Mouse (Mus musculus) MEL-GATA-1-ER (cell line): Measurements from ENCODE around the gene Stpg3.
A peak's percentile ranks its signal among the peaks of the same experiment; 100 is the strongest.

Source experiments
- DNase-seq: peaks from one replicate; pipeline ENCODE4 v3.0.0-alpha.2; 2012; ENCODE audit warnings: low read depth; ENCODE audit errors: extremely low read depth

The Stpg3 gene

DNA sequence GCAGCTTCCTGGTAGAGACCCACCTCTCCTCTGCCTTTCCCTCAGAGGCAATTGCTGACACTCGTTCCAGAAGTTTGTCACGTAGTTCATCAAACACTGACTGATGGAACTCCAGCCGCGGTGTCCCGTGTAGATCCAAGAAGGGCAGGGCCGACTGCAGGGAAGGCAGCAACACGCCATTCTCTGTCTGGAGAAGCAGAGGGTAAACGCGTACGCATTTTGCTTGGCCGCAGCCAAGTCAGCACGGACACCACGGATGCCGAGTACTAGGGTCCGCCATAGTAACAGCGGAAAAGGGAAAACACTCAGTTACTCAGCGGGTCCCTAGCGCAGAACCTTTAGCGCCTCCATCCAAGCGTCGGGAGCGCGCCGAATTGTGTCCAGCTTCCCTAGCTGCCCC, 3.8 kb downstream of the Stpg3 start:
- no peak for DNase-seq

DNA sequence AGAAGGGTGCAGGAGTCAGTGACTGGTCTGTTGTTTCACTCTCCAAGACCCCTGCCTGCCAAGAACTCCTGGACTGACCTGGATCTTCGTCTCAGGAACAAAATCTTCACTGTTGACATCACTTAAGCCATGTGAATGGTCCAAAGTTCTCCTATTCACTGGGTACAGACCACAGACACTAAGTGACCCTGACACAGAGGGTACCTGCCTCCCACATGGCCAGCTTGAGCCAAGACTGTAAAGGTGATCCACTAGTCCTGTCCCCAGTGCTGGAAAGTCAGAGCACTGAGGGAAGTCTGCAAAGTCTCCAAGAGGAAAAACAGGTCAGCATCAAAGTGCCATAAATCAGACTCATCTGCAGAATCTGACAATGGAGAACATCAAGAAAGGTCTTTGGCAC, 6.8 kb downstream of the Stpg3 start:
- DNase-seq: no peak

DNA sequence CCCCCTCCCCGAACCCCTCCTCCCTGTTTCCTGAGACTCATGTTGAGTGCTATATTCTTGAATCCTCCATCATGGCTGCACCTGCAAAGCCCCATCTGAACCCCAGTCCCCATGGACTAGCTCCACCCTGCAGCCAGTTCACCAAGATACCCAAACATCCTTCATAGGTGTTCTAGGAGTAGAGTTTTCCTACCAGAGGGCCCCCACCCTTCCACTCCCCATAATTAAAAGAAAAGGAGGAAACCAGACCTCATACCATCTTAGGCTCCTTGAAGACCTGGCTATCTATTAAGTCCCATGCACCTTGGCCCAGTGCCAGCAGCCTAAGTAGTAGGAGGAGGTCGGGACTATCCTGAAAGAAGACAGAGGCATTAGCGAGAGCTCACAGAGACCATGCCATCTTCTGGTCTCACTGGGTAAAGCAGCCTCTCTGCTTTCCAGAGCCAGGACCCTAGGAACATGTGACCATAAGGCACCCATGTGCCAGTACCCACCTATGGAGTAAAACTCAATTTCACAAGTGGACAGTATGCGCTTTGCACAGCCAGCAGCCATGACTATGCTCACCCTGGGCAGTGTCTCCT, 10.7 kb downstream of the Stpg3 start:
- no peak for DNase-seq

DNA sequence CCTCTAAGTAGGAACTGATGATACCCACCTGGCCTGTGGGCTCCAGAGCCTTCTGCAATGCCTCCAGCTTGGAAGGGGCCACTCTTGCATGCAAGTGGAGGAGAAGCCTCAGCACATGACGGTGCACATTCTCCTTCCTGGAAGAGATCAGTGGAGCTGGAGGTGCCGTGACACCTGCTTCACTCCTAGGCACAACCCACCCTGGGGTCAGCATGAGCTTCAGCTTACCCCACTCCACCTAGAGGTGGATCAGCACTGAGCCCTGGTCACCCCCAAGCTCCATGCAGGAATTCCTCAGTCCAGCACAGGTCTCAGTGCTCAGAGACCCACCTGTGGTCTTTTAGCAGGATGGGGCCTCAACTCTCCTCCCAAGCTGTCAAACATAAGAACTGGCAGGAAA, 13.8 kb downstream of the Stpg3 start:
- DNase-seq: no peak

DNA sequence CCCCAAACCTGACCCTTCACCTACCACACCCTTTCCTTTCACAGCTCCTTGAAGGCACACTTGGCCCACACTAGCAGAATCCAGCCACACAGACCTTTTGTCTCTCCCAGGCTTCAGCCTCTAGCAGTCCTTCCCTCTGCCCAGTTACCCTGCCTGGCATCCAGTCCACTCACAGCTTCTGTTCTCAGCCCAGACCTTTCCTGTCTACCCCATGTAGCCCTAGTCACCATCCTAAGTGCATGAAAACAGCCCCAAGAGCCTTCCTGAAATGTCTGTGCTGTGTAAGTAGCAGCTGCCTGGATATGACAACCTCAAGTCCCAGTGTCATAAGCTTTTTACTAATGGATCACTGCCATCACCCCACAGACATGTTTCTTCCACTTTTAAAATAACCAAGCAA, 16.5 kb downstream of the Stpg3 start:
- DNase-seq: no peak

DNA sequence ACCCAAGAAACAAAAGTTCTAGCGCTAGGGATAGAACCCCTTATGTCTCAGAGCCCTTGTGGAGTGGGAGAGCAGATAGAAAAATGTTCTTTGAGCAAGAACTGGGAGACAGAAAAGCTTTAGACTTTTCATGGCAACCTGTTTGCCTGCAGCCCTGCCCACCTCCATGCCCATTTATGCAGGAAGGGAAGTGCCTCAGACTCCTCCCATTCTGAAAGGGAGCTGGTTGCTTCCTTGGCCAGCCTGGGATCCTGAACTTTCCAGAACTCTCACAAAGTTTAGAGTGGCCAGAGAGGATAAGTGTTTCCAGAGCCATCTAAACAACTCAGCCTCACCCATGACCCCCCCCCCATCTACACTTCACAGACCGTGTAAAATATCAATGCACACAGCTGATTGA, 17.2 kb downstream of the Stpg3 start:
- DNase-seq: no peak

DNA sequence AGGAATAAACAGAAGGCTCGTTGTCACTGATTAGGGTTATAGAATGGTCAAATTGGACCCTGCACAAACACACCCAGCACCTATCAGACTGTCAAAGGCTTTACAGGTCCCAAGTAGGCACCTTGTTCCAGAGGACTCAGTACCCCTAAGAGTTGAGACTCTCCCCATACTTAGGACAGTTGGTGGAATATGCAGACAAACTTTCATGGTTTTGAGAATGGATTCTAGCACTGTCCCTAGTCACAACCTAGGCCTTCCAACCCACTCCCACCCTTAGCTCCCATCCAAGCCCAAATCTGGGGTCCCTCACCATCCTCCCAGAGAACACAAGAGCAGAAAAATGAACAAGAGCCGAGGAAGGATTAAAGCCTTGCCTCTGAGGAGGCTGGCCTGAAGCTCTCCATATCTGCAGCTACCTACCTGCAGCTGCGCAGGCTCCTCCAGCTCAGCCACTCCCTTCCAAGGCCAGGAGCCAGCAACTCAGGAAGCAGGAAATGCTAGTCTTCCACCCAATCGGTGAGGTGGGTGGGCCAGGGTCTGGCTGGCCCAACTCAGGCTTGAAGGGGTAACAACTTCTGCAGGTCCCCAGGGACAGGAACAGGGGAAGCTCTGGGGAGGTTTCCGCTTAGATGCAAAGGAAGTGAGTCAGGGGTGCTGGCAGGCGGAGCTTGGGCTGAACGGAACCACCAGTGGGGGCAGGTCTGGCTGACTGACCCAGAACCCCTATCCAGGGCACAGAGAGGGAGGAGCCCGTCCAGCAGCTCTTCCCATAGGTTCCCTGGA, 18.1 kb downstream of the Stpg3 start, which contains the start of gene Tor4a:
TSS of gene Tor4a (minus strand) at position 715 of the 783 bp plus-strand sequence.
- peak; percentile 96 for DNase-seq

DNA sequence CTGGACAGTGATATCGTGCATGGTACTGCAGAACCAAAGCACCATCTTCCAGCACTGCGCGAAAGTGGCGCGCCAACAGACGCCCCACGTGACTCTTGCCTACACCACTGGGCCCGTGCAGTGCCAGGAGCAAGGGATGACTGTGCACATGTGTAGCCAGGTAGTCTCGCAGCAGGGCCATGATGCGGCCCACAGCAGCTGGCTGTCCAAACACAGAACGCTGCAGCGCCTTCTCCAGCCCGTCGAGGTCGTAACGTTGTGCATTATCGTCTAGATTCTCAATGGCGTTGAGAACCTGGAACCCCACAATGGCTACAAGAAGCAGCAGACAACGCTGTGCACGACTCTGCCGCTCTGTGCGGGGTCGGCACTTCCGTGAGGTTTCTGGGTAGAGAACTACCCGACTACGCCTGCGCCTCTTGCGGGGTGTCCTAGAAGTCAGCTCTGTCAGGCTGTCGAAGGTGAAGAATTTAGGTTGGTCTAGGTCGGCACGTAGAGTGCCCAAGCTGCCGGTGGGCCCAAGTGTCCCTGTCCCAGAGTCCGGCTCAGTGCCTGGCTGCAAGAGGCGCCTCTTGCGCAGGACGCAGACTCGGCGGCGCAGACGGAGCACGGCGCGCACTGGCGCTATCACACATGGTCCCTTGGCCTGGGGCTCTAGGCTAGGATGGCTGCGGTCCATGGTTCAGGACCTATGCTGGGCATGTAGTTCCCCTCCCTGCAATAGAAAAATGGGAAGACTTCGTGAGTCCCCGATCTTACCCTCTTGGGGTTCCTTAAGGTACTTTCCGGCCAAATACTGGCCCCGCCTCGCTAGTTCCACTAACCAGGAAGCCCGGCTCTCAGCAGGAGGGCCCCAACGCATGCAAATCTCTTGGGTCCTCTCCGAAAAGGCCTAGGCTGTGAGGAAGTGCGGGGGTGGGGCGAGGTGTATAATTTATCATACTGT, 19.0 kb downstream of the Stpg3 start:
- DNase-seq: peak; percentile 88

DNA sequence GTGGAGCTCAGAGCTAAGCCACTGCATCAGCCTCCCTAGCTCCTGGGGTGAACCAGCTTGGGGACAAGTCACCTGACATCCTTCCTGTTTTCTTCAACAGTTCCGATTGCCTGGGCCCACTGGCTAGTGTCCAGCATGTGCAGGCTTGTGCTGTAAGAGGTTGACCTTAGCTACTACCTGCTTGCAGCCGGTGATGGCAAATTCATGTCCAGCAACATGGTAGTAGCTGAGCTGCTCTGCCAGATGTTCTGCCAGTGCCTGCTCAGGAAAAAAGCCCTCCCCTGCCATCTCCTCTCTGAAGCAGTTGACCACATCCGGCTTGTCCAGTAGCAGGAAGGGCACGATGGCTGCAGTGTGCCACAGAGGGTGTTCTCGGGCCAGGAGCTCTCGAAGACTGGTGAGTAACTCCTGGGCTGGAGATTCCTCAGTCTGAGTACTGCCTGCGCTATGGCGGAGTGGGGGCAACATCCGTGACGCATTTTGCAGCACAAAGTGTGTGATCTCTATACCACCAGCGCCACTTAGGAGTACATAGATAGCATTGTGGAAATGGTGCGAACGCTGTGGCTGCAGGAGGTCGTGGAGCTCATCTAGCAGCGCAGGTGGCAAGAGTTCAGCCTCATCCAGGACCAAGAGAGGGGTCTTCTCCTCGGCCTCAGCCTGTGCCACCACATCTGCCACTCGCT, 19.8 kb downstream of the Stpg3 start:
- no peak for DNase-seq

DNA sequence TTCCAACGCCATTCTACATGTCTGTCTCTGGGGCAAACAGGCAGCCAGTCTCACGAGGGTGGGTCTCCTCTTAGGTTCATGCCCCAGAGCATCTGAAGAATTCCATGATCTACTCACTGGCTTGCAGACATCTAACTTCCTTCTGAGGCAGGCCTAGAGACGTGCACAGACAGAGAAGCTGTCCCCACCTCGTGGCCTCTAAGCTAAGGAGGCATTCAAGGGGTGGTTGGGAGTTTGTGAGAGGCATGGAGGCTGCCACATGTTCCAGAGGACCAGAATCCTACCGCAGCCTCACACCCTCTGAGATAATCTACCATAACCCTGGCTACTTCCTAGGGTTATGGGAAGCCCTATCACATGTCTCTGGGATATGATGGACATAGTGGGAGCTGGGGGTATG, 20.4 kb downstream of the Stpg3 start:
- no peak for DNase-seq

DNA sequence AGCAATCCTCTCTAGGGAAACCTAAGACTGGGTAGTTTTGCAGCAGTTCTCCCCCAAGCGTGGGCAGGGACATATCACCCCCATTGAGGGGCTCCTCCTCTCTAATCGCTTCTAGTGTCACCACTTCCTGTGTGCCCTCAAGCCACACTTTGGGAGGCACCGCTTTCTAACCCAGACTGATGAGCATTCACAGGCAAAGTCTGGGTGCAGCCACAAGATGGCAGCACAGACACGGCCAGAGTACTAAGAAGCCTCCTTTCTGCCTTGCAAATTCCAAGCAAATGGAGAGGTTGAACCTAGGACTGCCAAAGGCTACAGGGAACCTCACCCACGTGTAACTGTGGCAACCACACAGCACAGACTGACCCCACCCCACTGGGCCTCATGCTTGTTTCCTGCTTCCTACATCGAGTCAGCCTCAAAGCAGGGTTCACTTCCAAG, 21.1 kb downstream of the Stpg3 start:
- peak; percentile 90 for DNase-seq

DNA sequence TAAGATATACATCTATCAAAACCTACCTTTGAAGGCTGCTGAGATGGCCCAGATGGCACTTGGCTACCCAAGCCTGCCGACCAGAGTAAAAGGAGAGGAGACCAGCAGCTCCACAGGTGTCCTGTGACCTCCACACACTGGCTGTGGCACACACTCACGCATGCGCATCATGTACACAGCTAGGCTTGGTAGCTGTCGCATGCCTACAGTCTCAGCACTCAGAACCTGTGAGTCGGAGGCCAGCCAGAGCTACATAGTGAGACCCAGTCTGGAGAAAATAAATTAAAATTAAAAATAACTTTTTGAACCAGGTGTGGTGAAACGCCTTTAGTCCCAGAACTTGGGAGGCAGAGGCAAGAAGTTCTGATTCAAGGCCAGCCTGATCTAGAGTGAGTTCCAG, 26.6 kb downstream of the Stpg3 start:
- no peak for DNase-seq

DNA sequence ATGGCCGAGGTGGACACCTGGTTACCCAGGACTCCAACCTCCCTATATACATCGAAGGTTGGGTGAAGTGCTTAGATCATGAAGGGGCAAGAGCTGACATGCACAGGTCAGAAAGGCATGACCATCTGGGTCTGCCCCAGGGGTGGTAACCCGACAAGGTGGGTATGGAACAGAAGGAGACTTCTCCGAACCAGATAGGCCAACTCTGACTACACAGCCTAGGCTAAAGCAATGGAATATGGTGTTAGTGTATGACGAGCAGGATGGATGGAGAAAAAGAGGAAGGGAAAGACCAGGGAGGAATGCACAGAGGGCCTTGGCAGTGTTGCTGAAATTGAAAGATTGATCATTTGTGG, 27.9 kb downstream of the Stpg3 start:
- no peak for DNase-seq

DNA sequence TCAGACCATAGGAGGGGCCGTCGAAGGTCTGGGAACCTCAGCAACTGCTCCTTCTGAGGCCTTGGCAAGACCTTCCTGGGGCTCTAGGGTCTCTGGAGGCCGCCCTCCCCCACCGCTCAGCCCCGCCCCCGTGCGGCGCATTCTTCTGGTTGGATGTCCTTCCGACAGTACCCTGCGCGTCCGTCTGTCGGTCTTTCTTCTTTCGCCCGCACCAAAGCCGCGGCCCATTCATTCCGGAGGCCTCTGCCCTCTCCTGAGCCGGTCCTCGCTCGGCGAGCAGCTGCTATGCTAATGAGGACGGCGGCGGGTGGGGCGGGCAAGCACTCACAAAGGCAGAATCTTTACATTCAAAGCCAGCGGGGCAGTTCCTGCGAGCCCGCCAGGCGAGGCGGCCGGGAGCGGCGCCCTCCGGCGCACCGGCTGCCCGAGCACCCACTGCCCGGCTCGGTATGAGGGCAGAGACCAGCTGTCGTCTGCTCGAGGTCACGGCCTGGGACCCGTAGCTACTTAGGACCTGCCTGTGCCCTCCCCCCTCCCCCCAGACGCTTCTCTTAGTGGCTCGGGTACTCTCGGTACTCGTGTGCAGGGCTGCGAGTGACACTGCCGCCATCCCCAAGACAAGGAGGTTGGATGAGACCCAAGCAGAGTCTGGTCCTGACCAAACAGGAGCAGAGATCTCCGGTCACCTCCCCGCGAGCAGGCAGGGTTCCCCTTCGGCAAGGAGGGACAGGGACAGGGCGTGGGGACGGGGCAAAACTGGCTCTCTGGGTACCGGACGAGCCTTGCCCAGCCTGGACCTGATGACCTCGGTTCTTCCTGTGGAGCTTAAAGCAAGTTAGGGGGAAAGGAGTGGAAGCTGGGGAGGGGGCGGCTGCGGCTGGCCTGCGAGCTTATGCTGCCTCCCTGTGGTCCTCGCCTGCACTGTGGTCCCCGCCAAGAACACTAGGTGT, 28.5 kb downstream of the Stpg3 start:
- no peak for DNase-seq

DNA sequence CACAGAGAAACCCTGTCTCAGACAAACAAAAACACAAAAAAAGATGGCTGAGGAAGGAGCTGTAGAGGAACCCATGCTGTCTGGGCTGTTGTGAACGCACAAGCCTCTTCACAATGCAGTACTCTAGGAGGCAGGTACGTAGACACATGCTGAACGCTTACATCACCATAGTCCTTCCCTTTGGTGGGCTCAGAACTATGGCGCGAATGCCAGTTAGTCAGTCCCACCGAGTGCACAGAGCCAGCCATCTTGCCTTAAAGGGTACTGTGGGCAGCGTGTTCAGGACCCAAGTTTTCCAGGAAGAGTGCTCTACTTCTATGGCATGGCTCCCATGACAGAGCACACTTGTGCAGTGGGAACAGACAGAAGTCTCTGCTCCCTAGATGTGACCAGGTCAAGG, 29.9 kb downstream of the Stpg3 start:
- DNase-seq: no peak

DNA sequence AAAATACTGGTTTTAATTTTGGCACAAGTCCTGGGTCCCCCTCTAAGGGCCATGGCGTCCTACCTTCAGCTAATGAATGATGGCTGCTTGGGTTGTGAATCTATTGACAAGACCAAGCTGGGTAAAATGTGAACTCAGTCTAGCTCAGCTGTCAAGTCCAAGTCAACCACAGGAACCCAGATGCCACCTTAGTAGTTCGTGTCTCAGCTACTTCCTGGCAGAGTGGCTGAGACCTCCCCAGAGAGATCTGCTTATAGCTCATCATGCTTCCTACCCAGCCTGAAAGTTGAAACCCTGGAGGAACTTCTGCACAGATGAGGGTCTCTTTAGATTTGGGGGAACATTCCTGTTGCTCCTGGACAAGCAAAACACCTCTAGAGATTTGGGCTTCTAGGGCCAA, 31.1 kb downstream of the Stpg3 start:
- DNase-seq: no peak

DNA sequence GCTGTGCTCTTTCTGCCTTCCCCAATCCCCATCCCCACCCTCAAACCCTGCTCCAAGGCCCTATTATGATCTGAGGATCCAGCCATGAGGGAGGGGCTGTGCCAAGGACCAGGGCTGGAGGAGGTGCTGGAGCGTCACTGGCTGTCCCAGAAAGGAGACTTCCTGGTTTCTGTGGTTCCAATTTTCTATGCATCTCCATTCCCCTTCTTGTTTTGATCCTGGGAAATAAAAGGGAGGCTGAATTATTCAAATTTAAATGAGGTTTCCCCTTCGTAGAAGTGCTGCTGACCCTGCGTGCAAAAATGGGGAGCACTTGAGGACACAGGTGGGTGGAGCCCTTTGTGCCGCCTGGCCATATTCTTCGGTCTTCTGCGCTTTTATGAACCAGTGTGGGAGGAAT, 31.8 kb downstream of the Stpg3 start:
- DNase-seq: peak; percentile 46

DNA sequence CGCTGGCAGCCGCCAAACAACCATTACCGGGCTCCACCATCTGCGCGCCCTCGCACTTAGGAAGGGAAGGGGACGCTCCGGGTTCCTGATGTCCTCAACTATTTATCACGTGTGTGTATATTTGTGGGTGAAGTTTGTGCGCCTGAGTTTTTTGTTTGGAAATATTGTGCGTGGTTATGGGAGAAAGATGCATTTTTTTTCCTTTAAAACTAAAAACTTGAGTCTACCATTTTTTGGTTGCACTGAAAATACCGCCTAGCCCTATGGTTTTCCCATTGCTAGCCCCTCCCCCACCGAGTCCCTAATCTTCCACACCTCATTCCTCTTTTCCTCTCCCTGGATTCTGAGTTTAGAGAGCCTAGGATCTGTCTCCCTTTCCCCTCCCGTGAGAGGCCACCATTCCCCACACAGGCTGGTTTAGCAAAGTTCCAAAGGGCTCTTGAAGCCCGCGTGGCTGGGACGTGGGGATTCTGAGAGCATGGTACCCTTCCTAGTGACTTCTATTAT, 32.5 kb downstream of the Stpg3 start:
- no peak for DNase-seq

DNA sequence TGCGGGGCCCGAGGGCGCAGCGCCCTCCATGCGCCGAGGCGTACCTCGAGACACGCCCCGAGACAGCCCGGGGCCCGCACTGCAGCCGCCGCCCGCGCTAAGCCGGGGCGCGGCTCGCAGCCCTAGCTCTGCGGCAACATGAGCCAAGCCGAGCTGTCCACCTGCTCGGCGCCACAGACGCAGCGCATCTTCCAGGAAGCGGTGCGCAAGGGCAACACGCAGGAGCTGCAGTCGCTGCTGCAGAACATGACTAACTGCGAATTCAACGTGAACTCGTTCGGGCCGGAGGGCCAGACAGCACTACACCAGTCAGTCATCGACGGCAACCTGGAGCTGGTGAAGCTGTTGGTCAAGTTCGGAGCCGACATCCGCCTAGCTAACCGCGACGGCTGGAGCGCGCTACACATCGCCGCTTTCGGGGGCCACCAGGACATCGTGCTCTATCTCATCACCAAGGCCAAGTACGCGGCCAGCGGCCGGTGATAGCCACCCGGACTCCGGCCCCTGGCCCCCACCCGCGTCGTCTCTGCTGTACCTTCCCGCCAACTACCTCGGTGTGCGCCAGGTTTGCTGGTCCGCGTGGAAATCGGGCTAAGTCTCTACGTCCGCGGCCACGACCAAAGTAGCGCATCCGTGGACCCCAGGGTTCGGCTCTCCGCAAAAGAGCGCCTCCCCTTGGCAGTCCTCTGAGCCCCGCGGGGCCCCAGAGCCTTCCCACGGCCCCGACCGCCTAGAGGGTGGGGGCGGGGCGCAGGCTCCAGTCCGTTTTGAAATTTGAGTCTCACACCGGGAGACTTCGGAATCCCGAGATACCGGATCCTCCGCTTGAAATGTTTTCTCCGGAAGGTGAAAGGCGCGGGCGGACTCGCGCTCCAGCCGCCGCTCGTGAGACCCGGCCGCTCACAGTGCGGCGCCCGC, 33.2 kb downstream of the Stpg3 start:
- no peak for DNase-seq
